Mouse (Mus musculus): ENCODE data around the gene Kcnma1. TPM values are rescaled to one million over a fixed set of nuclear protein-coding genes. Genes with fewer than 3 reads are reported as not detected.

Gene Kcnma1
- total and polyA plus RNA-seq, 3 experiments: not detected

DNA sequence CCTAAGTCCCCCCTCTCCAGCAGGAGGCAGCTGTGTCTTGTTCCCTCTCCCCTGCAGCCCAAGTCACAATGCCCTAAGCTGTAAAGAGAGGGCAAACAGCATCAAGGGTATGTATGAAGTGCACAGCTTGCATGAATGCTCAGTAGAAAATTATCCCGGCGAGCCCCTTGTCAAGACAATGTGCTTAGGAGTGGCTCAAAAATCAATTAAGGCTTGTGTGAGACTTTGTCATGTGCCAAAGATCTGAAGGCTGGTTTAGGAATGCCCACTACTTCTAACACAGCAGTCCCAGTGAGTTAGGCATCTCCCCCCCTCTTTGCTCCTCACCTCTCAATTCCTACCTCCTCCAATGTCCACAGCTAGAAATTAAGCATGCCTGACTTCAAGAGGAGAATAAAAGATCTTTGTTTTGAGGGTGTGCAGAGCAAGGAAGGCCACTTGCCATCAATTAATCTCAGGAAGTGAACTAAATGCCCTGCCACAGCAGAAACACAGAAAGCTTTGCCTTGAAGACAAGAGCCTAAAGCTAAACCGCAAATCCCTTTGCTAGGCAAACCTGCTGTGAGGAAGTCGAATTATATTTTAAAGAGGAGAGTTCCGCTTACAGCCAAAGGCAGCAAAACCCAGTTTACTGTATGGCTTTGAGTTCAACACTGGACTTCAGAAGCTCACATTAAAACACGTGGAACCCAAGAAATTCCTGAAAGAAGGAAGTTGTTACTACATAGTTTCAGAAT is 635.8 kb downstream of the Kcnma1 start:
- Histone ChIP-seq H3K9me3 (replicated peaks; ENCODE audit: insufficient read depth, low read length) (no peaks in the 10 kb centered on the region), H3K4me1 (ENCODE audit: control insufficient read depth in 1 of 2, insufficient read depth in 2 of 2, low read length in 2 of 2) (no peaks in the 10 kb centered on the region), H3K79me2 (ENCODE audit: control insufficient read depth, insufficient read depth, low read length, poor library complexity) (no peaks in the 10 kb centered on the region), H3K27ac (ENCODE audit: control insufficient read depth, low read depth, low read length) (no peak overlapping the region), H3K27me3 (ENCODE audit: control insufficient read depth in 1 of 2, insufficient read depth in 2 of 2, low read length in 2 of 2) (peaks cover 0 to 3% of the 10 kb centered on the region in 2 experiments; a peak in 1 of 4 replicates), H3K9ac (ENCODE audit: control insufficient read depth, low read depth, low read length, poor library complexity, severe bottlenecking) (no peak overlapping the region), H3K4me3 (ENCODE audit: control insufficient read depth in 1 of 2, insufficient read depth in 1 of 2, low read depth in 2 of 2, low read length in 2 of 2) (no peak overlapping the region), H3K36me3 (ENCODE audit: control insufficient read depth in 1 of 2, insufficient read depth in 2 of 2, low read length in 2 of 2) (no peaks in the 10 kb centered on the region)
- DNase-seq (ENCODE audit: low read depth, low spot score): no peak
- no peak for TF ChIP-seq RAD21 (IDR thresholded peaks at IDR 0.05; ENCODE audit: low read depth, low read length)
- TF ChIP-seq POLR2AphosphoS5 (IDR thresholded peaks at IDR 0.05; ENCODE audit: borderline replicate concordance, low read depth, low read length): no peak
- no peak for TF ChIP-seq USF1 (IDR thresholded peaks at IDR 0.05; ENCODE audit: low read depth, low read length)
- no peak for TF ChIP-seq MXI1 (IDR thresholded peaks at IDR 0.05; ENCODE audit: low read depth, low read length)

DNA sequence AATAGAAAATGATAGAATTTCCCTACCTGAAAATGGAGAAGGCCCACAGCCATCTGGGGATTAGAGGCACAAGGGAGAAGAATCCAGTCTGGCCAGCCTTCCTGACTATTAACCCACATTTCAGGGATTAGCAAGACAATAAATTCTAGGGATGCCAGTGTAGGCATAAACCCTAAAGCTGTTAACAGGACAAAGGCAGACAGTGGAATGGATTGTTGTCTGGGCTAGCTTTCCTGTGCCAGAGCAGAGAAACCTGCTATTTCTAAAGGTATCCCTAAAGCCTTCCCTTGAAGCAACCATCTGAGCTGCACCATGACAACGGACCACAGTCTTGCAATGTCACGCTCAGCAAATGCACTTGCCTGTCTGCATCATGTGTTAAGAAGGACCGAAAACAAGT is 642.3 kb downstream of the Kcnma1 start:
- H3K4me3 ChIP-seq (ENCODE audit: control insufficient read depth in 1 of 2, insufficient read depth in 1 of 2, low read depth in 2 of 2, low read length in 2 of 2): no peak overlapping the region
- H3K27ac ChIP-seq (ENCODE audit: control insufficient read depth, low read depth, low read length): no peak overlapping the region
- no peaks in the 10 kb centered on the region for H3K36me3 ChIP-seq (ENCODE audit: control insufficient read depth in 1 of 2, insufficient read depth in 2 of 2, low read length in 2 of 2)
- H3K4me1 ChIP-seq (ENCODE audit: control insufficient read depth in 1 of 2, insufficient read depth in 2 of 2, low read length in 2 of 2): no peaks in the 10 kb centered on the region
- DNase-seq (ENCODE audit: low read depth, low spot score): no peak
- H3K79me2 ChIP-seq (ENCODE audit: control insufficient read depth, insufficient read depth, low read length, poor library complexity): no peaks in the 10 kb centered on the region
- no peak overlapping the region for H3K9ac ChIP-seq (ENCODE audit: control insufficient read depth, low read depth, low read length, poor library complexity, severe bottlenecking)
- no peaks in the 10 kb centered on the region for H3K9me3 ChIP-seq (replicated peaks; ENCODE audit: insufficient read depth, low read length)
- 0 out of 4 replicates have a peak, but pooled peaks cover 0 to 1% of the 10 kb centered on the region in 2 experiments for H3K27me3 ChIP-seq (ENCODE audit: control insufficient read depth in 1 of 2, insufficient read depth in 2 of 2, low read length in 2 of 2)
- TF ChIP-seq TCF12 (IDR thresholded peaks at IDR 0.05; ENCODE audit: low read depth, low read length) (no peak), MXI1 (IDR thresholded peaks at IDR 0.05; ENCODE audit: low read depth, low read length) (no peak), ZNF384 (IDR thresholded peaks at IDR 0.05; ENCODE audit: low read depth, low read length) (no peak), ZMIZ1 (IDR thresholded peaks at IDR 0.05; ENCODE audit: low read depth, low read length) (no peak), GABPA (IDR thresholded peaks at IDR 0.05; ENCODE audit: low read depth, low read length) (no peak), BHLHE40 (IDR thresholded peaks at IDR 0.05; ENCODE audit: borderline replicate concordance, low read depth, low read length) (no peak), KAT2A (conservative IDR thresholded peaks at IDR 0.05; ENCODE audit: low read depth, low read length) (no peak), USF2 (IDR thresholded peaks at IDR 0.05; ENCODE audit: borderline replicate concordance in 1 of 2, insufficient read depth in 1 of 2, low read depth in 1 of 2, low read length in 2 of 2) (no peak), ZC3H11A (IDR thresholded peaks at IDR 0.05; ENCODE audit: low read depth, low read length) (no peak), POLR2A (IDR thresholded peaks at IDR 0.05; ENCODE audit: control insufficient read depth in 1 of 2, insufficient read depth in 1 of 2, low read depth in 1 of 2, low read length in 2 of 2, poor library complexity in 1 of 2) (no peak), E2F4 (IDR thresholded peaks at IDR 0.05; ENCODE audit: borderline replicate concordance, low read depth, low read length) (no peak), SIN3A (IDR thresholded peaks at IDR 0.05; ENCODE audit: low read length) (no peak), USF1 (IDR thresholded peaks at IDR 0.05; ENCODE audit: low read depth, low read length) (no peak)

All from MEL (cell line).